Mouse (Mus musculus) small intestine, adult 2 months (tissue): ENCODE measurements around the gene Mrpl42.

Source experiments
- CTCF ChIP-seq: fragments of 200-500 bp; IDR thresholded peaks from 2 replicates; pipeline ENCODE4 v1.5.1; 2012; ENCODE audit warnings: low read depth, mild to moderate bottlenecking, control low read depth, inconsistent platforms, low read length, moderate library complexity, mixed read lengths; ENCODE audit not compliant: insufficient replicate concordance, insufficient read length; ENCODE audit errors: extremely low read depth
- POLR2A ChIP-seq: fragments of 200-500 bp; IDR thresholded peaks from 2 replicates; pipeline ENCODE4 v1.6.1; 2012; ENCODE audit warnings: low read depth, mild to moderate bottlenecking, control low read depth, inconsistent platforms, low read length, moderate library complexity

DNA sequence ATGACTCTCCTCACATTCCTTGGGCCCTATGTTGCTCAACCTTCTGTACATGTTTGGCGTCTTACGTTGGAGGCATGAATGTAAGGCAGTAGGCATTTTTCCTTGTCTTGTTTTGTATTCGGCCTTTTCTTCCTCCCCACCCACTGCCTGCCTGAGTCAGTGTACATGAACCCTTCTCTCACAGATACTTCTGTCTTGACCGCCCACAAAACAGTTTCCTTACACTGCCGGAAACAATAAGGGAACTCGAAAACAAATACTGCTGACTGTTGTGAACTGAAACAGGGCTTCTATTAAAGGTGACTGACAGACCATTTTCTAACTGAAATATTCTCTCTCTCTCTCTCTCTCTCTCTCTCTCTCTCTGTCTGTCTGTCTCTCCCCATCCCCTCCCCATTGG, 7.1 kb upstream of the Mrpl42 start:
- TF ChIP-seq POLR2A (no peak), CTCF (no peak)
